Mouse (Mus musculus) right cerebral cortex, postnatal 10 days (tissue): ENCODE data around the gene Nr1h2.

ENCODE experiments used
- DNase-seq, 2 experiments: peaks; one replicate each; pipeline ENCODE4 v3.0.0; 2021; ENCODE audit warnings: low spot score in 2 of 2

Gene Nr1h2

DNA sequence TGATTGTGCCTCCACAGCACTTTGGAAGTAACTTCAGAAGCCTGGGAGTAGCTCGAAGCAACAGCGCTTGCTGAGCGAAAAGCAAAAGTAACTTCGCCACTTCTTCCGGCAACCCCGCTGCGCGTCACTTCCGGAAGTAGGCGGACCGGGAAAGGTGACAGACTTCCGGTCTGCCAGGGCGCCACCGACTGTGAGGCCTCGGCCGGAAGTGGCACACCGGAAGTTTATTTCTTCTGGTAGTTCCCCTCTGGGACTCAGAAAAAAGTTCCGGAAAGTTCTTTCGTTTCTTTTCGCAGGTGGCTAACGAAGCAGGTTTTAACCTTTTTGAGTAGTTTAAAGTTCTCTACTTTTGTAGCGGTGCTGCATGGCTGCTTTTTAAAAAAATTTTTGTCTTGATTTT is at the start of gene Nr1h2:
Gene Nr1h2, minus strand, starts transcription at position 126 of the 400 bp plus-strand sequence.
- DNase-seq, result peak; percentile 98

DNA sequence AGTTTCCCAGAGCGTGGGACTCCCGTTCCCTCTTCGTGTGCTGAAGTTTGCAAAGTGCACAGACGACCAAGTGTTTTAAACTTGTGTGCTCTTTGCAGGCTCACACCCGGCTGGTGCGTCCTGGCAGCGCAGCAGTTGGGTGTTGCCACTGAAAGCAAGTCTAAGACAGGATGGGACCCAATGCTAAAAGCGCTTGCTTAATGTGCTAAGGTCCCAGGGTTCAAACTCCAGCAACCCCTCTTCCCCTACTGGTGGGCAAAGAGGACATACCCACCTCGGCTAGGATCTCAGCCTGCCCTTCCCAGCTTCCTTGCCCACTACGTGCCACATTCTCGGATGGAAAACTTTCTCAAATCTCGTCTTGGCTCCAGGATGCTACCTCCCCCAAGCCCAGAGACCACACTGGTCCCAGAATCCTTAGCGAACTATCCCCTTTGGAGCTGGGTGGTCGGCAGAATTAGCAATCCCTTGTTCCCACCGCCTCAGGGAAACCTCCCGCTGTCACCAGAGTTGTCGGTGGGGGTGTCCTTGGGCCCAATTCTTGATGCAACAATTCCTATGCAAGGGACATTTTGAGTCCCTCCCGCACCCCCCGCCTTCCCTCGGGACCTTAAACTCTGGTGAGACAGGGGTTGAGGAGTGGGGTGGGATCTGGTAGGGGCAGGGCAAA is 49.6 kb upstream of the Nr1h2 start:
- DNase-seq, result peak in 1 of 2 experiments; percentile 34

DNA sequence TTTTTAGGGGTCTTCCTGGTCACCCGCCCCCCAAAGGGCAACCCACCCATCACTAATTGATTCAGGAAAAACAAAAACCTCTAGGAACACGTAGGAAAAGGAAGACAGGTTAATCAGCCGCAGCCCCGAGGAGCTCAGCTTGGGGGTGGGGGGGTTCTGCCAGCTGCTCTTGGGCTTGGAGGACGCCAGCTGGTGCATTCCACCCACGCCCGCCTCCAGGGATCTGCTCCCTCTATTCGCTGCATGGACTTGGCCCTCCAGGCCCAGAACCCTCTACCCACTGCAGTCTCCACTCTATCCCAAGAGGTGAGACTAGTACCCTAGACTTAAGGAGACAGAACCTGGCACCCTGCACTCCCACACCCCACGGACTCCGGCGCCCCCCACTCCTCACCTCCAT is 48.7 kb upstream of the Nr1h2 start:
- DNase-seq, result peak; percentile 82 to 88

DNA sequence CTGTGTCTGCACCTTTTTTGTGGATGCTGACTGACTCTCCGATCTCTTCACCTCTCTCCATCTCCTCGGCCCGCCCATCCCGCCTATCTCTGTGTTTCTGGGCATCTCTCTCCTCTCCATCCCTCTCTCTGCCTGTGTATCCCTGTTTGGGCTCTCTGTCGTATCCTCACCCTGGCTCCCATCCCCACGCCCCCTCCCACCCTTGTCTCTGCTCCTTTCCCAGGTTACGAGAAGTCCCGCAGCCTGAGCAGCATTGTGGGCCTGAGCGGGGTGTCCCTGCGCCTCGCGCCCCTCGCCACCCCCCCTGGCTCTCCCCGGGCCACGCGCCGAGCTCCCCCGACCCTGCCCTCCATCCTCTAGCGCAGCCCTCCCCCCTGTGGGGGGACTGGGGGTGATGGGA is 47.9 kb upstream of the Nr1h2 start:
- peak in 1 of 2 experiments; percentile 27 for DNase-seq

DNA sequence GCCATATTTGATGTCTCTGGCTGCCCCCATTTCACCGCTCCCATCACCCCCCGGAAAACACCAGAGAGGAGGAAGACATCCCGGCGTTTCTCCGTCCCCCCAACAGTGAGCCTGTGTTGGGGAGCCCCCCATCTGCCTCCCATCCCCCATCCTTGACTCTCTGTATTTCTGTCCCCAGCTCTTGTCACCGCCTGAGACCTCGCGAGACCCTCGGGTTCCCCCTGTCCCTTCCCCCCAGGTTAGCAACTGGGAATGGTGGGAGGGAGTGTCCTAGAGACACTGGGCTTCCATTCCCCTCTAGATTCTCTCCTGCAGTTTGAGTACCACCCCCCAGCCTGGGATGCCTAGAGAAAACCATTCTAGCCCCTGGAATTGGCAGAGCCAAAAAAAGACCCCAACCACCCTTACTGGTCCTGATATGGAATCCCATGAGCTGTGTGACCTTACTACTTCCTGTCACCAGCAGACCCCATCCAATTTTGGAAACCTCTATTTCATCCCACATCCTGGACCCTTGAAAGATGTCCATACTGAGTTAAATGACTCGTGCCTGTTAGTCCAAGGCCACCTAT is 47.0 kb upstream of the Nr1h2 start:
- peak in 1 of 2 experiments; percentile 26 for DNase-seq

DNA sequence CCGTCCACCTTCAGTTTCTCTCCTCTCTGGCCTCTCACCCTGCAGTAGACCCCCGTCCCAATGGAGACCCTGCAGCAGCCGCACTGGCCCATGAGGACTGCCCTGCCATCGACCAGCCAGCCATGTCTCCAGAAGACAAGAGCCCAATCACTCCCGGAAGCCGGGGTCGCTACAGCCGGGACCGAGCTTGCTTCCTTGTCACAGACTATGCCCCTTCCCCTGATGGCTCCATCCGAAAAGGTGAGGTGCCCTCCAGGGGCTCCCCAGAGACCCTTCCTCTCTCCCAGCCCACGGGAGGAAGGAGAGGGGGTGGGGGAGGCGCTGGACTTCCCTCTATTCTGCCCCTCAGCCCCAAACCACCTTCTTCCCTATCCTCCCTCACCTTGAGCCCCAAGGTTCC is 44.6 kb upstream of the Nr1h2 start:
- peak in 1 of 2 experiments; percentile 38 for DNase-seq

DNA sequence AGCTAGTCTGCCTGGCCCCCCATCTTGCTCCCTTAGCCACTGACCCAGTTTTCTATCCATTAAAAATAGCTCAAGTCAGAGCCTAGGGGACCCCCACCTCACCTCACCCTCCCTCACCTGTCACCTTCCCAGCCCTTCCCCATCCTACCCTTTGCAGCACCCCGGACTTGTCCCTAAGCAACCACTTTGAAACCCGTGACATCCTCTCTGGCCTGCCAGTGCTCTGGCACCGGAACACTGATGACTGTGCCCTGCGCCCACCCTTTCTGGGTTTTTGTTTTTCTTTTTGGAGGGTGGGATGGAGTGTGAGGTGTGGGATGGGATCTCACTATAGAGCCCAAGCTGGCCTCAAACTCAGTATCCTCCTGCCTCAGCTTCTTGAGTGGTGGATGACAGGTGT is 43.9 kb upstream of the Nr1h2 start:
- no peak for DNase-seq

DNA sequence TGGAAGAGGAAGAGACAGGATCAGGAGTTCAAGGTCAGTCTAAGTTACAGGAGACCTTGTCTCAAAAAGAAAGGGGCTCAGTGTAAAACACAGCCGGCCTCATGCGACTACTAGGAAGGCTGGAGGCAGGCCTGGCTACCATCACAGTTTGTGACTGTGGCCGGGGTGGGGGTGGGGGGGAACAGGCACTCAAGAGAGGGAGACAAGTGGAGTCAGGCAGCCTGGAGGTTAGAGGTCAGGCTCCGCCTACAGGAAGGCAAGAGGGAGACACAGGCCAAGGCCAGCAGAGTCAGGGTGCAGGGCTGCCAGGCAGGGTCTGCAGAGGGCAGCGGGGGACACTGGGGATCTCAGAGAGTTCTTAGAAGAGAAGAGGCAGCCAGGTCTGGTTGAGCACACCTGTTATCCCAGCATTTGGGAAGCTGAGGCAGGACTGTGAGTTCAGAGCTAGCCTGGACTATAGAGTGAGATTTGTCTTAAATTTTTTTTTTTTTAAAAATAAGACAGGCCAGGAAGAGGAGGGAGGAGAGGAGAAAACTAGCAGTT is 43.3 kb upstream of the Nr1h2 start:
- DNase-seq, result peak in 1 of 2 experiments; percentile 29

DNA sequence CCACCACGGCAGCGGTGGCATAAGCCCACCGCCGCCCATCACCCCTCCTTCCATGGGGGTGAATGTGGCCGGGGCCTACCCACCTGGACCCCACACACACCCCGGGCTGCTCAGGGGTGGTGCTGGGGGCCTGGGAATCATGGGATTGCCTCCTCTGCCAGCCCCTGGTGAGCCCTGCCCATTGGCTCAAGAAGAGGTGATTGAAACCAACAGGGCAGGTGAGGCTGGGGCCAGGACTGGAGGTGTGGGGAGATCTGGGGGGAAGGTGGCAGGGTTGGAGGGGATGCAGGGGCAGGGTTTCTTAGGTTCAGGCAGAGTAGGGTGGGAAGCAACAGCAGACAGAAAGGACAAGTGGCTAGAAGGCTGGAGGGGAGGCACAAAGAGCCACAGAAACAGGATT is 42.3 kb upstream of the Nr1h2 start:
- no peak for DNase-seq

DNA sequence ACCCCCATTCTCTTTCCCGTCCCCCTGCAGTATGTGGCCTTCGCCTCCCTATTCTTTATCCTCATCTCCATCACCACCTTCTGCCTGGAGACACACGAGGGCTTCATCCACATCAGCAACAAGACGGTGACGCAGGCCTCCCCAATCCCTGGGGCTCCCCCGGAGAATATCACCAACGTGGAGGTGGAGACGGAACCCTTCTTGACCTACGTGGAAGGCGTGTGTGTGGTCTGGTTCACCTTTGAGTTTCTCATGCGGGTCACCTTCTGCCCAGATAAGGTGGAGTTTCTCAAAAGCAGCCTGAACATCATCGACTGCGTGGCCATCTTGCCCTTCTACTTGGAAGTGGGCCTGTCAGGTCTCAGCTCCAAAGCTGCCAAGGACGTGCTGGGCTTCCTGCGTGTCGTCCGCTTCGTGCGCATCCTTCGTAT is 41.4 kb upstream of the Nr1h2 start:
- DNase-seq, result peak in 1 of 2 experiments; percentile 29

DNA sequence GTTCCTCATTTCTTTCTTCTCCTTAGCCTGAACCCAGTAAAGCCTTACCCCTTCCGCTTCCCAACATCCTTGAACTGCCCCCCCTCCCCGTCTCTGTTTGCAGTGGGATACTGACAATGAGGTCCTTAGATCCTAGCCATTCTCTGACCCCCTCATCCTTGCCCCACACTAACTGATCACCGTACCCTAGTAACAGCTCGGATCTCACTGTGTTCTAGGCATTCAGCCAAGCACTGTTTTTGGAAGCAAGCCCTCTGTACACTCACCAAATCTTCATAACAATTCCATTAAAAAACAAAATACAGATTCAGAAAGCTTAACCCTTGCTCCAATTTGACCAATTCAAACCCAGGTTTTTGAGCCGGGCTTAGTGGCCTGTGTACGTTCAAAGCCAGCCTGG is 40.5 kb upstream of the Nr1h2 start:
- peak; percentile 73 for DNase-seq

DNA sequence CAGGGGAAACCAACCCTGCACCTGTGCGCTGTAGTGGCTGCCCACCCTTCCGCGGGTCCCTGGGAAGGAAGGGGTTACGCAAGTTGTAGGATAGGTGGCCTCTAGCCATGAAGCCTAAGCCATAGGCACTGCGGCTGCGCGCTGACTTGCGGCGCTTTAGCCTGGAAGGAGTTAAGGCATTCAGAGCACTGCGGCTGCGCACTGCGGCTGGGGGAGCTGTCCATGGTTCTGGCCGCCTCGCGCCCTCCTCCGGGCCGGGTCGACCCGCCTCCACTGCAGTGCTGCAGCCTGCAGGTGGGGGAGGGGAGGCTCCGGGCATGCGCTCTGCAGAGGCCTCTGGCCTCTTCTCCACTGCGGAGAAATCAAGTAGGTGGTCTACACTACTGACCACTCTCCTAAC is 40.0 kb upstream of the Nr1h2 start:
- DNase-seq, result peak; percentile 94

DNA sequence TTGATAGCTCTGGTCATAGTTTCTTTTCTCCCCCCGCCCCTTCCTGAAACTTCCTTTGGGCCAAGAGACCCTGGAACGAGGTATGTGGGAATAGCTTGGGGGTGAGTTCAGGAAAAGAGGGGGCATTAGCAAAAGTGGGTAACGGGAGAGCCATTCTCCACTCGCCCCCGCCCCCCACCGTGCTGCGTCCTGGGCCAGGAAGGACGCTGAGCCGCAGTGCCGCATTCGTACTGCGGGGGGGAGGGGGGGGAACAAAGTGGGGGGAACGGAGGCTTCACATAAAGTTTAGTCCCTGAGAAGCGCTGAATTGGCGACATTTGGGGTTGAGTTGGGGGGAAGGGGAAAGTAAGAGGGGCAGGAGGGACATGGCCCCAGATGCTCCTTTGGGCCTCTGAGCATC is 39.3 kb upstream of the Nr1h2 start:
- peak in 1 of 2 experiments; percentile 28 for DNase-seq

DNA sequence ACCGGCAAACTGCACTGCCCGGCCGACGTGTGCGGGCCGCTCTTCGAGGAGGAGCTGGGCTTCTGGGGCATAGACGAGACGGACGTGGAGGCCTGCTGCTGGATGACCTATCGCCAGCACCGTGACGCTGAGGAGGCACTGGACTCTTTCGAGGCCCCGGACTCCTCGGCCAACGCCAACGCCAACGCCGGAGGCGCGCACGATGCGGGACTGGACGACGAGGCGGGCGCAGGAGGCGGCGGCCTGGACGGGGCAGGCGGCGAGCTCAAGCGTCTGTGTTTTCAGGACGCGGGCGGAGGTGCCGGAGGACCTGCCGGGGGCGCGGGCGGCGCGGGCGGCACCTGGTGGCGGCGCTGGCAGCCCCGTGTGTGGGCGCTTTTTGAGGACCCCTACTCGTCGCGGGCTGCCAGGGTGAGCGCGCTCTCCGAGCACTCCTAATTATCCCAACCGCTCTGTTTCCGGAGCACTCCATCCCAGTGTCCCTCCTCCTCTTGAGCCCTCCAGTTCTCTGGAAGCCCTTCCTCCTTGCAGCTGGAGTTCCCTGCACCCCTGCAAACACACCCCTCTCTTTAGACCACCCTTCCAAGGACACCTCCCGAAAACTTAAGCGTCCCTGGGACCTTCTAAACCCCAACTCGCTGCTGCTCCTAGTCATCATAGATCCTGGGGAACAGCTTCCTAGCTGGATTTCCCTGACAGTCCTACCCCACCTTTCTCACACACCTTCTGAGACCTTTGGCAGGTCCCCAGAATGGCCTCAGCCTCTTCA is 37.8 kb upstream of the Nr1h2 start:
- DNase-seq, result peak; percentile 50 to 58

DNA sequence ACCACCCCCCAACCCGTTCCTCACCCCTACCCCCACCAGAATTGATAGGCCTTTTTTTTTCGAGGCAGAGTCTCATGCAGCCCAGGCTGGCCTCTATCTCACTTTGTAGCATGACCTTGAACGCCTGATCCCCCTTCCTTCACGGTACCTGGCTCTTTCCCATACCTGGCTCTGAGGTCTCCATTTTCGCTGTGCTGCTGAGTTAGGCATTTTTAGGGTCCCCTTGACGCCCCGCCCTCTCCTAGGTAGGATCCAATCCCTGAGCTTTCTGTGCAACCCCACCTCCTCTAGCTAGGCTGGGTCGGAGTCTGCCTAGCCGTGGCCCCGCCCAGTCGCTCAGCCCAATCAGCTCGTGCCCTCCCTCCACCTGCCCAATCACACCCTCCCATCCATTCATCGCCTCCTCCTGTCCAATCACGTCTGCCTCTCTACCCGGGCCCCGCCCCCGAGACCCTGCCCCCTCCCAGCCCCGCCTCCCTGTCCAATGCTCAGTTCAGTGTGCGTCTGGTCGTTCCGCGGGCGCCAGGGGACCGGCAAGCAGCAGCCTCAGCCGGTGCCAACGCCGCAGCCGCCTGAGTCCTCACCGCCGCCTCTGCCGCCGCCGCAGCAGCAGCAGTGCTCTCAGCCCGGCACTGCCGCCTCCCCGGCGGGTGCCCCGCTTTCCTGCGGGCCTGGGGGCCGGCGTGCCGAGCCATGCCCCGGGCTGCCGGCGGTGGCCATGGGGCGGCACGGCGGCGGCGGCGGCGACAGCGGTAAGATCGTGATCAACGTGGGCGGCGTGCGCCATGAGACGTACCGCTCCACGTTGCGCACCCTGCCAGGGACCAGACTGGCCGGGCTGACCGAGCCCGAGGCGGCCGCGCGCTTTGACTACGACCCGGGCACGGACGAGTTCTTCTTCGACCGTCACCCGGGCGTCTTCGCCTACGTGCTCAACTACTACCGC is 36.9 kb upstream of the Nr1h2 start, which contains the start of gene Kcnc3:
Gene Kcnc3, plus strand, starts transcription at position 263 of the 946 bp plus-strand sequence.
- peak; percentile 97 to 99 for DNase-seq

DNA sequence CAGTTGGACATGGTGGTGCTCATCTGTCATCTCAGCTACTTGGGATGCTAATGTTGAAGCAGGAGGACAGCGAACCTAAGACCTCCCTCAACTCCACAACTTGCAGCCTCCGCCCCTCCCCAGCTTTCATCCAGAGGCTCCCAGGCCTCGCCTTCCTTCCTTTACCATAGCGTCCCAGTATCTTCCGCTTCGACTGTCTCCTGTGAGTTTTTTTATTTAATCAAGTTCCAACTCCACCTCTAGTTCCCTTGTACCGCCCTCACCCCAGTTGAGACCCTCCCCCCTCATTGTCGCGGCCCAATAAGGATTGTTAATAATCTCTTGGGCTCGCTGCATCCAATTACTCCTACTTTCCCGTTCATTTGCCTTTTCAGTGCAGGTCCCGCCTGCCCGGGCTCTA is 36.2 kb upstream of the Nr1h2 start:
- peak; percentile 73 to 83 for DNase-seq

DNA sequence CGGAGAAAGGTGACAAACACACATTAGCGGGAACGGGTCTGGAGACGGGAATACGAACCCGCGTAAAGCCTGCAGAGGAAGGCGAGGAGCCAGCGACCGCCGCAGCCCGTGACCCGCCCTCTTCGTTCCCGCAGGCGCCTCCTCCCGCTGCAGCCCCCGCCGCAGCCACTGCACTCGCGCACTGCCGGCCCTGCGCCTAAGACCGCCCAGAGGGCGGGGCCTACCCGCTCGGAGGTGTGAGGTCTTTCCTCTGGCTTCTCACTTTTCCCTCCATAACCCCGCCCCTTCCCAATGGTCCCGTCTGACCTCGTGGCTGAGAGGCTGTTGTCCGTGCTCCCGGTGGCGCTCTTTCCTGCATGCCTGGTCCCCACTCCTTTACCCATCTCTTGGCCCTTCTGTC is 35.4 kb upstream of the Nr1h2 start:
- DNase-seq, result peak; percentile 85

DNA sequence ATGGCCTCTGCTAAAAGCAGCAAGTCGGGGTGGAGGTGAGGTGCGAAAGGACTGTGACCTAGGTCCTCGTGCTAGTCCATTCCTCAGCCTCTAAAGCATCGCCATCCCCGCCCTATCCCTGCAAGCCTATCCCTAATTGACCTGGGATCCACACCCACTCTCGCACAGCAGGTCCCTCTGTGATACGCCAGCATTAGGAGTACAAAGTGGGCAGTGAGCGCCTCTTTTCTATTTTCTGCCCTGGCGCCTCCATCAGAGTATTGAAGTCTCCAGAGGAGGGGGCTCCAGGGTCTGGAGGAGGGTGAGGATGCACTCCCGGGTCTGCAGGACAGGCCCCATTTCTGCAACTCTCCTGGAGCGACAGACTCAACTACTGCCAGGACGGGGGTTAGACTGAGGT is 34.6 kb upstream of the Nr1h2 start:
- DNase-seq, result peak in 1 of 2 experiments; percentile 48

DNA sequence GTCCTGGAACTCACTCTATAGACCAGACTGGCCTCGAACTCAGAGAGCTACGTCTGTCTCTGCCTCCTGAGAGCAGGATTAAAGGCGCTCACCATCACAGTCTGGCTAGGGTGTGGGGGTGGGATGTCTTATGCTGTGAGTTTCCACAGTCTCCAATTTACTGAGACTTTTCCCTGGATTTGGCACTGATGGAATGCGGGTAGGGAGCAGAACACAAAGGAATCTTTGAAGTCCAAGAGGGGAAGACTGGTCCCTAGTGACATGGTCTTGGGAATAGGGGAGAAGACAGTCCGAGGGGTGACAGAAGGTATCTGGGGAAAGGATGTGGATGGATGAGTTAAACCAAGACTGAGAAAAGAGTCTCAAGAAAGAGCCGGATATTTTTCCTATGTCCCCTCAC is 33.9 kb upstream of the Nr1h2 start:
- DNase-seq, result peak in 1 of 2 experiments; percentile 26

DNA sequence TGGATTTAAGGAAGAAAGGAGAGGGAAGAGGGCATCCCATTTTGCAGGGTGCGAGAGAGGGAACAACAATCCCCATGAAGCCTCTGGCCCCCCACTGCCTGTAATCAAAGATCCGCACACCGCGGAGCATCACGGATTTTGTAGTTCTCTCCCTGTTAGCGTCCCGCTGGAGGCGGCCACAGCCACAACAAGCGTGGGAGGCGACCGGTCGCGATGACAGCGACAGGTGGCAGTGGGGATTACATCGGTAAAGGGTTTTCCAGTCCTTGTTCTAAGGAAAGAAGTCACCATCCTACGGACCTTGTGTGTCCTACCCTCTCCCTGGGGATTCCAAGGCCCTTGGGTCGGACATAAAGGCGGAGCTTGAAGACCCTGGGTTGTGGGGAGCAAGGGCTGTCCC is 33.2 kb upstream of the Nr1h2 start:
- DNase-seq, result peak; percentile 91 to 92

DNA sequence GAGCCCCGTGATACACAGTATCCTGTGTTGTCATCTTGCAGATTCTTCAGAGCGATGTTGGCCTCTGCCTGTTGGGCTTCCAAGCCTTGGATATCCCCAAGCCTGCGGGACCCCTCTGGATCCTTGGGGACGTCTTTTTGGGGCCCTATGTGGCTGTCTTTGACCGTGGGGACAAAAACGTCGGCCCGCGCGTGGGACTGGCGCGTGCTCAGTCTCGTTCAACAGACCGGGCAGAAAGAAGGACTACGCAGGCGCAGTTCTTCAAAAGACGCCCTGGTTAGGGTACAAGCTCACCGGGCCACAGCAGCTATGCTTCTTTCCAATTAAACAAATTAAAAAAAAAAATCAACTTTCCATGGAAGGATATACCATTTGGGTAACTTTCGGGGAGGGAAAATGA is 32.8 kb upstream of the Nr1h2 start:
- DNase-seq, result peak; percentile 84
